Mouse (Mus musculus) erythroblast, adult 5-6 weeks (primary cell): ENCODE data around the gene Sept4. TPM values are rescaled to one million over a fixed set of nuclear protein-coding genes. Genes with fewer than 3 reads are reported as not detected.

Experiments used
- total RNA-seq, 2 experiments: library from RNA; stranded (forward) in 1 of 2; stranded (reverse) in 1 of 2; fragments of 150-400 nt in 1 of 2; fragments of 200-764, 138-1000 nt in 1 of 2; gene quantifications; 2 replicates each; pipeline versions ENCODE4 v1.2.3 to v1.2.4; 2015 to 2017; ENCODE audit warnings: low replicate concordance in 2 of 2

The Sept4 gene
- total RNA-seq, 2 experiments from 2014 or later = 2.8 TPM; not detected in 1

Other genes starting within 250 kb of the Sept4 start
- gene Ppm1e, start 209.9 kb upstream of the Sept4 start, total RNA-seq (2015; ENCODE audit: low replicate concordance) = 2.9 and 3.1 TPM in 2 replicates
- gene Ppm1e, start 209.9 kb upstream of the Sept4 start, total RNA-seq (2017; ENCODE audit: low replicate concordance) = 0.43 and 3.1 TPM in 2 replicates
- 0.19 and 3.8 TPM in 2 replicates for gene Rad51c, start 163.9 kb upstream of the Sept4 start, total RNA-seq (2015; ENCODE audit: low replicate concordance)
- gene Rad51c, start 163.9 kb upstream of the Sept4 start, total RNA-seq (2017; ENCODE audit: low replicate concordance) = 5.9 and 6.3 TPM in 2 replicates
- not detected in 2 replicates for gene Tex14, start 163.8 kb upstream of the Sept4 start, total RNA-seq (2015; ENCODE audit: low replicate concordance)
- gene Tex14, start 163.8 kb upstream of the Sept4 start, total RNA-seq (2017; ENCODE audit: low replicate concordance) = 0.34 and 0.42 TPM in 2 replicates
- gene Gm11492, start 2.2 kb upstream of the Sept4 start, total RNA-seq (2015; ENCODE audit: low replicate concordance) = not detected in 2 replicates
- gene Gm11492, start 2.2 kb upstream of the Sept4 start, total RNA-seq (2017; ENCODE audit: low replicate concordance) = not detected in 2 replicates
- gene Mtmr4, start 23.3 kb downstream of the Sept4 start, total RNA-seq (2015; ENCODE audit: low replicate concordance) = 4.0 and 4.2 TPM in 2 replicates
- gene Mtmr4, start 23.3 kb downstream of the Sept4 start, total RNA-seq (2017; ENCODE audit: low replicate concordance) = 4.9 and 6.4 TPM in 2 replicates
- gene Hsf5, start 48.3 kb downstream of the Sept4 start, total RNA-seq (2015; ENCODE audit: low replicate concordance) = 0.38 TPM in 1 of 2 replicates, not detected in the other
- gene Hsf5, start 48.3 kb downstream of the Sept4 start, total RNA-seq (2017; ENCODE audit: low replicate concordance) = not detected in 2 replicates
- gene Rnf43, start 93.8 kb downstream of the Sept4 start, total RNA-seq (2015; ENCODE audit: low replicate concordance) = not detected in 2 replicates
- gene Rnf43, start 93.8 kb downstream of the Sept4 start, total RNA-seq (2017; ENCODE audit: low replicate concordance) = 0.98 and 1.0 TPM in 2 replicates
- 133 and 166 TPM in 2 replicates for gene Supt4a, start 168.6 kb downstream of the Sept4 start, total RNA-seq (2015; ENCODE audit: low replicate concordance)
- 103 and 121 TPM in 2 replicates for gene Supt4a, start 168.6 kb downstream of the Sept4 start, total RNA-seq (2017; ENCODE audit: low replicate concordance)
- gene Tspoap1, start 191.6 kb downstream of the Sept4 start, total RNA-seq (2015; ENCODE audit: low replicate concordance) = 4.2 and 5.4 TPM in 2 replicates
- 5.4 and 16.6 TPM in 2 replicates for gene Tspoap1, start 191.6 kb downstream of the Sept4 start, total RNA-seq (2017; ENCODE audit: low replicate concordance)
- gene Mpo, start 224.7 kb downstream of the Sept4 start, total RNA-seq (2015; ENCODE audit: low replicate concordance) = 1,764 and 1,778 TPM in 2 replicates
- 605 and 1,001 TPM in 2 replicates for gene Mpo, start 224.7 kb downstream of the Sept4 start, total RNA-seq (2017; ENCODE audit: low replicate concordance)